Mouse (Mus musculus) telencephalon, adult 2 months (tissue): ENCODE results near the gene Gpatch11.
A peak's percentile ranks its signal among the peaks of the same experiment; 100 is the strongest.

ENCODE experiments used
- DNase-seq: peaks from one replicate; pipeline ENCODE4 v3.0.0-alpha.2; 2011; ENCODE audit warnings: low read depth, low spot score

Gene Gpatch11

DNA sequence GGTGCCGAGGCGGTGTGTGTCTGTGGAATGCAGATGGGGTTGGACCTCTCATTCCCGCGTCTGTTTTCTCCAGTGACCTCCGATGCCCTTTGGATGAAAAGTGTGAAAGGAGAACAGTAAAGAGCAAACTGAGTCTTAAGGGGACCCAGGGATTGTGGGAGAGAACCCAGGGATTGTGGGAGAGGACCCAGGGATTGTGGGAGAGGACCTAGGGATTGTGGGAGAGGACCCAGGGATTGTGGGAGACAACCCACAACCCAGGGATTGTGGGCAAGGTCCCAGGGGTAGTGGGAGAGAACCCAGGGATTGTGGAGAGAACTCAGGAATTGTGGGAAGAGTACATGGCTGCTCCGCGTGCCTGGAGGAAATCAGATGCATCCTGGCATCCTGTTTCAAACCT lies 59.6 kb downstream of the Gpatch11 start:
- no peak for DNase-seq

DNA sequence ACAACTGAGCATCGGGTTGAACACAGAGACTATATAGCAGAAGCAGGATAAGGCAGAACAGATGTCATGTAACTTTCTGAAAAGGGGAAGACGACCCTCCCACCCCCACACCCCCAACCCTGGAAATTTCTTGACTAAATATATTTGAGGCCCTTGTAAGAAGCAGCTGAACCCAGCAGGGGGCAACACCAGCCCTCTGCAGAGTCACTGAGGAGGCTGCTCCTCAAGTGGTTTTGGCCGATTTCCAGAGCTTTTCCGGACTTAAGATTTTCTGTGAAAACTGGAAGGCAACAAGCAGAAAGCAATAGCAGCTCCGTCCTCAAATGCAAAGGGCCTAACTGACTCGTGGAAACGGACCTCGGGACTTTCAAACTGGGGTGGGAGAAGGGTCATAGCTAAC lies 60.0 kb downstream of the Gpatch11 start:
- peak; percentile 63 for DNase-seq
